Mouse (Mus musculus) lung, postnatal 0 days (tissue): Measurements from ENCODE around the gene Fgf9.

Source experiments
- CTCF ChIP-seq: IDR thresholded peaks from 2 replicates; pipeline ENCODE4 v1.5.1; 2016; ENCODE audit warnings: antibody characterized with exemption, mild to moderate bottlenecking
- EP300 ChIP-seq: IDR thresholded peaks from 2 replicates; pipeline ENCODE4 v1.6.1; 2016; ENCODE audit warnings: antibody characterized with exemption, mild to moderate bottlenecking, control low read depth

DNA sequence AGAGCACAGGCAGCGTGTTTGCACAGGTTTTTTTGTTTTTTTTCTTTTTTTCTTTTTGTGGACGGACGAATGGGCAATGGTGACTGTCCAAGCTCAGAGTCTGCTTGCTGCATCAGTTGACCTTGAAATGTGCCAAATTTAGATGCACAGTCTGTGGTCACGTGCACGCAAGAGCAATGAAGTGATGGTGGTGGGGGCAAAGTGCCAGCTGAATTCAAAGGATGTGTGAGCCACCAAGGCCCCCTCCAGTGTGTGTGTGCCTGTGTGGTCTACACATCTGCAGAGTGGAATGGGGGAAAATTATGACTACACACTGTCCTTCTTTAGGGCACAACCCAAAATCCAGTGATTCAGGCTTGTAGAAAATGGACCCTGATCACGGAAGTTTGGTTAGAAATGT is 42.8 kb downstream of the Fgf9 start:
- TF ChIP-seq EP300 (no peak), CTCF (no peak)
